Mouse (Mus musculus): Measurements from ENCODE around the gene Atoh7. TPM values are rescaled to one million over a fixed set of nuclear protein-coding genes. Genes with fewer than 3 reads are reported as not detected.

Atoh7 gene
- total and polyA plus RNA-seq, 2 experiments, result not detected

- Histone ChIP-seq H3K9ac (ENCODE audit: low read depth, low read length) (peak overlapping the region; percentile 73), H3K79me2 (ENCODE audit: control insufficient read depth, insufficient read depth, low read length) (peaks cover 5% of the 10 kb centered on the region; the same call in 1 of the 2 replicates), H3K4me1 (ENCODE audit: control insufficient read depth, insufficient read depth, low read length) (peaks cover 23% of the 10 kb centered on the region), H3K27me3 (ENCODE audit: control insufficient read depth, insufficient read depth, low read length) (no peaks in the 10 kb centered on the region), H3K36me3 (ENCODE audit: control insufficient read depth, insufficient read depth, low read length) (peaks cover 27% of the 10 kb centered on the region), H3K27ac (replicated peaks; ENCODE audit: insufficient read depth, low read depth, low read length) (peak overlapping the region; percentile 66), H3K4me3 (ENCODE audit: insufficient read depth, low read depth, low read length) (peak overlapping the region; percentile 53)
- no peak for TF ChIP-seq CTCF (IDR thresholded peaks at IDR 0.05; ENCODE audit: low read depth, low read length)
- no peak for TF ChIP-seq POLR2A (IDR thresholded peaks at IDR 0.05; ENCODE audit: extremely low read depth, insufficient read depth, low read length)
- peak; percentile 53 for DNase-seq (ENCODE audit: extremely low read depth, low read depth, low spot score)
- 17% methylated on average over 7 of the region's 7 CpGs for WGBS
Observed at GRCm38 (mm10) chr10:63063365-63063764, 36.1 kb upstream of the Atoh7 start.

- Histone ChIP-seq H3K36me3 (ENCODE audit: control insufficient read depth, insufficient read depth, low read length) (peaks cover 34% of the 10 kb centered on the region), H3K79me2 (ENCODE audit: control insufficient read depth, insufficient read depth, low read length) (peaks cover 5% of the 10 kb centered on the region; the same call in 1 of the 2 replicates), H3K9ac (ENCODE audit: low read depth, low read length) (peak overlapping the region; percentile 35), H3K4me3 (ENCODE audit: insufficient read depth, low read depth, low read length) (no peak overlapping the region), H3K27me3 (ENCODE audit: control insufficient read depth, insufficient read depth, low read length) (no peaks in the 10 kb centered on the region), H3K27ac (replicated peaks; ENCODE audit: insufficient read depth, low read depth, low read length) (peak overlapping the region; percentile 59), H3K4me1 (ENCODE audit: control insufficient read depth, insufficient read depth, low read length) (peaks cover 23% of the 10 kb centered on the region)
- no peak for TF ChIP-seq CTCF (IDR thresholded peaks at IDR 0.05; ENCODE audit: low read depth, low read length)
- no peak for TF ChIP-seq POLR2A (IDR thresholded peaks at IDR 0.05; ENCODE audit: extremely low read depth, insufficient read depth, low read length)
- peak; percentile 73 for DNase-seq (ENCODE audit: extremely low read depth, low read depth, low spot score)
- WGBS, result 45% methylated on average over 9 of the region's 9 CpGs
Observed at GRCm38 (mm10) chr10:63064516-63064915, 34.9 kb upstream of the Atoh7 start.

- peak; percentile 68 for DNase-seq (ENCODE audit: extremely low read depth, low read depth, low spot score)
- Histone ChIP-seq H3K4me1 (ENCODE audit: control insufficient read depth, insufficient read depth, low read length) (peaks cover 20% of the 10 kb centered on the region), H3K4me3 (ENCODE audit: insufficient read depth, low read depth, low read length) (no peak overlapping the region), H3K36me3 (ENCODE audit: control insufficient read depth, insufficient read depth, low read length) (peaks cover 38% of the 10 kb centered on the region), H3K27ac (replicated peaks; ENCODE audit: insufficient read depth, low read depth, low read length) (peak overlapping the region; percentile 41), H3K79me2 (ENCODE audit: control insufficient read depth, insufficient read depth, low read length) (peaks cover 5% of the 10 kb centered on the region; the same call in 1 of the 2 replicates), H3K27me3 (ENCODE audit: control insufficient read depth, insufficient read depth, low read length) (no peaks in the 10 kb centered on the region), H3K9ac (ENCODE audit: low read depth, low read length) (no peak overlapping the region)
- TF ChIP-seq POLR2A (IDR thresholded peaks at IDR 0.05; ENCODE audit: extremely low read depth, insufficient read depth, low read length), result no peak
- no peak for TF ChIP-seq CTCF (IDR thresholded peaks at IDR 0.05; ENCODE audit: low read depth, low read length)
- WGBS, result 22% methylated on average over 8 of the region's 8 CpGs
Observed at GRCm38 (mm10) chr10:63065561-63065960, 33.9 kb upstream of the Atoh7 start.

- Histone ChIP-seq H3K9ac (ENCODE audit: low read depth, low read length) (no peak overlapping the region), H3K27ac (replicated peaks; ENCODE audit: insufficient read depth, low read depth, low read length) (peak overlapping the region; percentile 41), H3K36me3 (ENCODE audit: control insufficient read depth, insufficient read depth, low read length) (peaks cover 40% of the 10 kb centered on the region), H3K27me3 (ENCODE audit: control insufficient read depth, insufficient read depth, low read length) (no peaks in the 10 kb centered on the region), H3K79me2 (ENCODE audit: control insufficient read depth, insufficient read depth, low read length) (peaks cover 5% of the 10 kb centered on the region; the same call in 1 of the 2 replicates), H3K4me1 (ENCODE audit: control insufficient read depth, insufficient read depth, low read length) (peaks cover 19% of the 10 kb centered on the region), H3K4me3 (ENCODE audit: insufficient read depth, low read depth, low read length) (no peak overlapping the region)
- DNase-seq (ENCODE audit: extremely low read depth, low read depth, low spot score), result peak; percentile 69
- peak; percentile 89 for TF ChIP-seq CTCF (IDR thresholded peaks at IDR 0.05; ENCODE audit: low read depth, low read length)
- no peak for TF ChIP-seq POLR2A (IDR thresholded peaks at IDR 0.05; ENCODE audit: extremely low read depth, insufficient read depth, low read length)
- WGBS, result 18% methylated on average over 5 of the region's 5 CpGs
Observed at GRCm38 (mm10) chr10:63065988-63066387, 33.5 kb upstream of the Atoh7 start.

GRCm38 (mm10) chr10:63086304-63086703, 13.1 kb upstream of the Atoh7 start:
- TF ChIP-seq CTCF (IDR thresholded peaks at IDR 0.05; ENCODE audit: low read depth, low read length) (no peak), POLR2A (IDR thresholded peaks at IDR 0.05; ENCODE audit: extremely low read depth, insufficient read depth, low read length) (no peak)
- Histone ChIP-seq H3K4me3 (ENCODE audit: insufficient read depth, low read depth, low read length) (no peak overlapping the region), H3K27ac (replicated peaks; ENCODE audit: insufficient read depth, low read depth, low read length) (no peak overlapping the region), H3K27me3 (ENCODE audit: control insufficient read depth, insufficient read depth, low read length) (no peaks in the 10 kb centered on the region), H3K36me3 (ENCODE audit: control insufficient read depth, insufficient read depth, low read length) (no peaks in the 10 kb centered on the region), H3K79me2 (ENCODE audit: control insufficient read depth, insufficient read depth, low read length) (no peaks in the 10 kb centered on the region), H3K4me1 (ENCODE audit: control insufficient read depth, insufficient read depth, low read length) (no peaks in the 10 kb centered on the region), H3K9ac (ENCODE audit: low read depth, low read length) (no peak overlapping the region)
- WGBS, result 74% methylated on average over 10 of the region's 10 CpGs
- DNase-seq (ENCODE audit: extremely low read depth, low read depth, low spot score), result no peak

- no peak for DNase-seq (ENCODE audit: extremely low read depth, low read depth, low spot score)
- H3K9ac ChIP-seq (ENCODE audit: low read depth, low read length), result no peak overlapping the region
- H3K79me2 ChIP-seq (ENCODE audit: control insufficient read depth, insufficient read depth, low read length), result no peaks in the 10 kb centered on the region
- H3K4me1 ChIP-seq (ENCODE audit: control insufficient read depth, insufficient read depth, low read length), result no peaks in the 10 kb centered on the region
- H3K27me3 ChIP-seq (ENCODE audit: control insufficient read depth, insufficient read depth, low read length), result no peaks in the 10 kb centered on the region
- H3K36me3 ChIP-seq (ENCODE audit: control insufficient read depth, insufficient read depth, low read length), result no peaks in the 10 kb centered on the region
- no peak for TF ChIP-seq POLR2A (IDR thresholded peaks at IDR 0.05; ENCODE audit: extremely low read depth, insufficient read depth, low read length)
- TF ChIP-seq CTCF (IDR thresholded peaks at IDR 0.05; ENCODE audit: low read depth, low read length), result no peak
- no peak overlapping the region for H3K27ac ChIP-seq (replicated peaks; ENCODE audit: insufficient read depth, low read depth, low read length)
- WGBS, result 74% methylated on average over 8 of the region's 8 CpGs
- H3K4me3 ChIP-seq (ENCODE audit: insufficient read depth, low read depth, low read length), result no peak overlapping the region
Observed at GRCm38 (mm10) chr10:63089103-63089757, 10.2 kb upstream of the Atoh7 start.
